Mouse (Mus musculus) G1E (cell line): ENCODE results near the gene Gm14443. TPM values are rescaled to one million over a fixed set of nuclear protein-coding genes. Genes with fewer than 3 reads are reported as not detected.
A peak's percentile ranks its signal among the peaks of the same experiment; 100 is the strongest.
"Not testable (repeated sequence)": the region's sequence is repeated elsewhere in the genome, so short reads cannot be mapped to it uniquely, and the experiment has no call there.

Experiments
- ATAC-seq: 2 replicates; pipeline ENCODE4 v1.8.0; 2016; ENCODE audit warnings: mild to moderate bottlenecking; ENCODE audit not compliant: insufficient number of reproducible peaks, poor library complexity, low FRiP score, severe bottlenecking; ENCODE audit errors: extremely low read depth
- DNase-seq: peaks from one replicate; pipeline ENCODE4 v3.0.0; 2012; ENCODE audit warnings: low spot score
- H3K27me3 ChIP-seq: 2 replicates; pipeline ENCODE4 v1.6.1; 2012; ENCODE audit warnings: mild to moderate bottlenecking, low read length, inconsistent platforms; ENCODE audit not compliant: insufficient read depth
- H3K36me3 ChIP-seq: replicated peaks from 2 replicates; pipeline ENCODE3; 2012; ENCODE audit warnings: mild to moderate bottlenecking, inconsistent platforms
- H3K4me1 ChIP-seq: 2 replicates; pipeline ENCODE4 v1.6.1; 2012; ENCODE audit warnings: low read depth, low read length, inconsistent platforms, mixed read lengths; ENCODE audit not compliant: insufficient read depth
- H3K4me3 ChIP-seq: 2 replicates; pipeline ENCODE4 v1.5.1; 2012; ENCODE audit warnings: low read depth, mild to moderate bottlenecking, inconsistent platforms, low read length, moderate library complexity, mixed read lengths
- H3K9me3 ChIP-seq: replicated peaks from 2 replicates; pipeline ENCODE4 v1.6.1; 2012; ENCODE audit warnings: inconsistent platforms
- CTCF ChIP-seq: IDR thresholded peaks from 2 replicates; pipeline ENCODE4 v1.5.1; 2012; ENCODE audit warnings: low read depth, low read length, inconsistent platforms, mixed read lengths
- GATA1 ChIP-seq: IDR thresholded peaks from 2 replicates; pipeline ENCODE4 v1.6.1; 2012; ENCODE audit warnings: borderline replicate concordance, low read length, inconsistent platforms, mixed read lengths
- GATA2 ChIP-seq: IDR thresholded peaks from 2 replicates; pipeline ENCODE4 v1.6.1; 2012; ENCODE audit warnings: low read depth, low read length, inconsistent platforms, borderline replicate concordance
- POLR2AphosphoS5 ChIP-seq: IDR thresholded peaks from 2 replicates; pipeline ENCODE4 v1.6.1; 2012; ENCODE audit warnings: low read depth, low read length, inconsistent platforms; ENCODE audit not compliant: insufficient replicate concordance
- TAL1 ChIP-seq: conservative IDR thresholded peaks from 2 replicates; pipeline ENCODE4 v1.6.1; 2012; ENCODE audit warnings: low read depth, low read length, inconsistent platforms, mixed read lengths
- polyA plus RNA-seq: library from polyadenylated mRNA; stranded (reverse); fragments of >175 nt; gene quantifications from 2 replicates; pipeline ENCODE4 v1.2.3, GENCODE M21; 2012
- total RNA-seq, 2 experiments: library from RNA; stranded (forward) in 1 of 2; stranded (reverse) in 1 of 2; fragments of 200-1000 nt in 1 of 2; fragments of >200 nt in 1 of 2; fragmentation: Nextera tagmentation in 1 of 2; gene quantifications; 2 replicates each; pipeline ENCODE4 v1.2.3; 2014 to 2017

Gene Gm14443
- total RNA-seq (2014; fragmentation: Nextera tagmentation) (17.8 and 19.7 TPM in 2 replicates), total RNA-seq (2017) (15.8 and 19.7 TPM in 2 replicates), polyA plus RNA-seq (0.13 TPM in 2 replicates)

- peaks cover 13% of the 10 kb centered on the region for H3K4me1 ChIP-seq
- H3K27me3 ChIP-seq, H3K9me3 ChIP-seq, H3K36me3 ChIP-seq: not testable (repeated sequence)
- peak; percentile 98 for ATAC-seq
- peak; percentile 40 for DNase-seq
- peak within 1 kb of the TSS; percentile 70 for H3K4me3 ChIP-seq
These were observed at the start of gene Gm14443 for GRCm38 (mm10) chr2:175175401-175176180. TSS of gene Gm14443 (minus strand) at chr2:175175871.

DNA sequence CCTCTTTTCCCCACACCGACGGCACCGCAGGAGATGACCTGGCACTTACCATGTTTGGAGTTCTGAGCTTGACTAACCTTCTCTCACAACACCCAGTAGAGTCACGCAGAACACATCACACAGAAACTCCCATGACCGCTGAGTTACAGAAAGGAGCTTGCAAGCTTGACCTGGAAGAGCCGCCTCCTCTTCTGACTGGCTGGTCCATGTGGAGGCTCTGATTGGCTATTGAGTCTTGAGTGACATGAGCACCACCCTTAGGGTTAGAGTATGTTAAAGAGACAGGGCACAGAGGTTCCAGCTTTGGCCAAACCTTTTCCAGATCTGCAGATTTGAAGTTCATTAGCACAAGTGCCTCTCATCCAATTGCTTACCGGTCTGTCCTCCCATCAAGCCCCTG is 31.1 kb upstream of the Gm14443 start, which contains the start of gene Gm14391:
Gene Gm14391, minus strand, starts transcription at position 186 of the 400 bp plus-strand sequence.
- H3K4me1 ChIP-seq, H3K4me3 ChIP-seq, ATAC-seq: not testable (repeated sequence)

DNA sequence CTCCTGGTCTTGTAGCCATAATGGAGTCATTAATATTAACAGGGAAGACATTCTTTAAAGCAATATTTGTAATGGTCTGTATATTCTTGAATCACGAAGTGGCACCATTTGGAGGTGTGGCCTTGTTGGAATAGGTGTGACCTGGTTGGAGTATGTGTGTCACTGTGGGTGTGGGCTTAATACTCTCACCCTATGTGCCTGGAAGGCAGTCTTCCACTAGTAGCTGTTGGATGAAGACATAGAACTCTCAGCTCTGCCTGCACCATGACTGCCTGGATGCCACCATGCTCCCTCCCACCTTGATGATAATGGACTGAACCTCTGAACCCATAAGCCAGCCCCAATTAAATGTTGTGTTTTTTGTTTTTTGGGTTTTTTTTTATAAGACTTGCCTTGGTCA is 3.3 kb upstream of the Gm14443 start:
- H3K4me3 ChIP-seq, ATAC-seq, DNase-seq: not testable (repeated sequence)

More for the DNA sequence above, 31.1 kb upstream of the Gm14443 start, which contains the start of gene Gm14391:
- H3K27me3 ChIP-seq, H3K36me3 ChIP-seq, H3K9me3 ChIP-seq, DNase-seq: not testable (repeated sequence)

GRCm38 (mm10) chr2:175176312-175176711 is 641 bp upstream of the Gm14443 start:
- no peaks in the 10 kb centered on the region for H3K9me3 ChIP-seq
- ATAC-seq: no peak
- peaks cover 7% of the 10 kb centered on the region for H3K36me3 ChIP-seq
- H3K4me1 ChIP-seq: peaks cover 13% of the 10 kb centered on the region
- no peak for DNase-seq
- TF ChIP-seq TAL1 (no peak), POLR2AphosphoS5 (no peak), GATA2 (no peak), GATA1 (no peak), CTCF (no peak)
- H3K4me3 ChIP-seq: no peak overlapping the region; the same call in 1 of the 2 replicates
- H3K27me3 ChIP-seq: no peaks in the 10 kb centered on the region

More for the DNA sequence above, 3.3 kb upstream of the Gm14443 start:
- peaks cover 12% of the 10 kb centered on the region for H3K4me1 ChIP-seq
- not testable (repeated sequence) for H3K9me3 ChIP-seq, H3K27me3 ChIP-seq, H3K36me3 ChIP-seq

DNA sequence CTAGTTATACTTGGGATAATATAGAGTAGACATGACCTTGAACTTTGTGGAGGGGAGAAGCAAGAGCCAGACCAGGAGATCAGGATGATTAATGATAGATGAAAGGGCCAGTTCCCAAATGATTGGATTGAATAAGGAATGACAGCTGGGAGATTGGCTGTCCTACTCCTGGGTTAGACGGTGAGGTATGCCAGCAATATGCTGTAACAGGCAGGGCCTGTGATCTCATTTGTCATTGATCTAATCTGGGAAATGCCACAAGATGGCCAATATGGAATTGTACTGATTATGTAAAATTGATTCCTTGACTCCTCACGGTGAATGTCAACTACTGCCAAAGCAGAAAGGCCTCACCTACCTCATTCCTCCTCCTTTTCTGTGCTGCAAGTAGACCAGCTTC is 1.6 kb downstream of the Gm14443 start:
- not testable (repeated sequence) for H3K4me3 ChIP-seq, H3K36me3 ChIP-seq, H3K9me3 ChIP-seq, ATAC-seq, H3K27me3 ChIP-seq, DNase-seq
- peaks cover 13% of the 10 kb centered on the region for H3K4me1 ChIP-seq

- H3K36me3 ChIP-seq: not testable (repeated sequence)
- peaks cover 13% of the 10 kb centered on the region for H3K4me1 ChIP-seq
These were observed 2.6 kb downstream of the Gm14443 start for GRCm38 (mm10) chr2:175172906-175173595.

GRCm38 (mm10) chr2:175172123-175172522 is 3.5 kb downstream of the Gm14443 start:
- H3K9me3 ChIP-seq: no peaks in the 10 kb centered on the region
- no peaks in the 10 kb centered on the region for H3K27me3 ChIP-seq
- H3K36me3 ChIP-seq: peaks cover 7% of the 10 kb centered on the region
- ATAC-seq (no peak), DNase-seq (no peak)
- no peak overlapping the region for H3K4me3 ChIP-seq
- peaks cover 13% of the 10 kb centered on the region for H3K4me1 ChIP-seq
- TF ChIP-seq GATA2 (no peak), POLR2AphosphoS5 (no peak), TAL1 (no peak), CTCF (no peak), GATA1 (no peak)

More at GRCm38 (mm10) chr2:175172906-175173595, 2.6 kb downstream of the Gm14443 start:
- DNase-seq, H3K9me3 ChIP-seq, H3K27me3 ChIP-seq, ATAC-seq, H3K4me3 ChIP-seq: not testable (repeated sequence)

DNA sequence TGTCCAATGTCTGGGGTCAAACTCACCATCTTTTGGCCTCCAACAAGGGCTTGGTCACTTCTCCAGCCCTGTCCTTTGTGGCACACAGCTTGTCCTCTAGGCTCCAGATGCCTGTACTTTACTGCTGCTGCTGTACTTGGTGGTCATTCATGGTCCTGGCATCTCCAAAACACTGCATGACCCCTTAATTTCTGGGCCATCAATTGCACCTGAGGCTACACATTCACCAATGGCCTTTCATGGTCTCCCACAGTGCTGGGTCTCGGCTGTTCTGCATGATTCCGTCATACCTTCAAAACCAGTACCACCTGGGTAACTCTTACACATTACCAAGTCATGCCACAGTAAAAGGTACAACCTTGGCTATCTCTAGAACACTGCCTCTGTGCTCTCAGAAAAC is 8.8 kb downstream of the Gm14443 start:
- H3K4me1 ChIP-seq, ATAC-seq, H3K36me3 ChIP-seq, DNase-seq, H3K9me3 ChIP-seq, H3K27me3 ChIP-seq, H3K4me3 ChIP-seq: not testable (repeated sequence)

GRCm38 (mm10) chr2:175165110-175165509 is 10.6 kb downstream of the Gm14443 start:
- H3K36me3 ChIP-seq, H3K9me3 ChIP-seq, DNase-seq, H3K4me3 ChIP-seq, H3K27me3 ChIP-seq, H3K4me1 ChIP-seq, ATAC-seq: not testable (repeated sequence)

GRCm38 (mm10) chr2:175161438-175161837 is 14.2 kb downstream of the Gm14443 start:
- H3K27me3 ChIP-seq, H3K9me3 ChIP-seq, H3K4me3 ChIP-seq, ATAC-seq, DNase-seq, H3K4me1 ChIP-seq, H3K36me3 ChIP-seq: not testable (repeated sequence)
